Mouse (Mus musculus) thymus, adult 2 months (tissue): ENCODE data around the gene Ppp1r21. TPM values are rescaled to one million over a fixed set of nuclear protein-coding genes. Genes with fewer than 3 reads are reported as not detected.

ENCODE experiments used
- DNase-seq: peaks from one replicate; pipeline ENCODE4 v3.0.0; 2021
- H3K27ac ChIP-seq: fragments of 200-500 bp; 2 replicates; pipeline ENCODE4 v1.5.1; 2012; ENCODE audit warnings: low read length, control low read depth; ENCODE audit not compliant: control insufficient read depth, insufficient read depth
- H3K27me3 ChIP-seq: fragments of 200-500 bp; 2 replicates; pipeline ENCODE4 v1.6.1; 2012; ENCODE audit warnings: mild to moderate bottlenecking, low read length, moderate library complexity, mixed read lengths; ENCODE audit not compliant: control insufficient read depth, insufficient read depth
- H3K36me3 ChIP-seq: fragments of 200-500 bp; 2 replicates; pipeline ENCODE4 v1.6.1; 2012; ENCODE audit warnings: mild to moderate bottlenecking, low read length, moderate library complexity; ENCODE audit not compliant: control insufficient read depth, insufficient read depth
- H3K4me1 ChIP-seq: fragments of 200-500 bp; replicated peaks from 2 replicates; pipeline ENCODE4 v1.6.1; 2012; ENCODE audit warnings: low read length; ENCODE audit not compliant: control insufficient read depth, insufficient read depth
- H3K4me3 ChIP-seq: fragments of 200-500 bp; 2 replicates; pipeline ENCODE4 v1.5.1; 2012; ENCODE audit warnings: mild to moderate bottlenecking, low read length, control low read depth, moderate library complexity; ENCODE audit not compliant: control insufficient read depth, insufficient read depth
- CTCF ChIP-seq: fragments of 200-500 bp; IDR thresholded peaks from 2 replicates; pipeline ENCODE4 v1.5.1; 2012; ENCODE audit warnings: mild to moderate bottlenecking, control low read depth, low read length, moderate library complexity, borderline replicate concordance; ENCODE audit not compliant: control insufficient read depth, poor library complexity, insufficient read depth; ENCODE audit errors: extremely low read depth
- POLR2A ChIP-seq: fragments of 200-500 bp; IDR thresholded peaks from 2 replicates; pipeline ENCODE4 v1.6.1; 2012; ENCODE audit warnings: mild to moderate bottlenecking, low read length, control low read depth, moderate library complexity; ENCODE audit not compliant: control insufficient read depth, poor library complexity, insufficient read depth; ENCODE audit errors: extremely low read depth
- WGBS: fragments of 180-500 bp; shearing (Covaris S2); methylation state at CpG from one replicate; pipeline ENCODE4 v1.1.7; 2018; 5-methylcytosine and 5-hydroxymethylcytosine counted together
- polyA plus RNA-seq: library from polyadenylated mRNA; depleted of rRNA; stranded (reverse); fragments of >200 nt; gene quantifications from 2 replicates; pipeline ENCODE4 v1.2.3, GENCODE M21; 2012

Gene Ppp1r21
- polyA plus RNA-seq, 1 experiment = 40.9 TPM

- TF ChIP-seq CTCF (no peak), POLR2A (no peak)
- Histone ChIP-seq H3K27ac (no peak overlapping the region), H3K4me1 (0 out of 2 replicates have a peak, but pooled peaks cover under 1% of the 10 kb centered on the region), H3K4me3 (no peak overlapping the region), H3K27me3 (no peaks in the 10 kb centered on the region), H3K36me3 (no peaks in the 10 kb centered on the region)
- no peak for DNase-seq
- 97% methylated on average over 13 of the region's 13 CpGs for WGBS
Observed at GRCm38 (mm10) chr17:88504056-88504455, 25.9 kb upstream of the Ppp1r21 start.

- 81% methylated on average over 10 of the region's 10 CpGs for WGBS
- H3K36me3 ChIP-seq = no peaks in the 10 kb centered on the region
- H3K27ac ChIP-seq = no peak overlapping the region
- H3K4me3 ChIP-seq = no peak overlapping the region
- no peak for TF ChIP-seq CTCF
- no peak for TF ChIP-seq POLR2A
- DNase-seq = no peak
- H3K4me1 ChIP-seq = 0 out of 2 replicates have a peak, but pooled peaks cover 4% of the 10 kb centered on the region
- H3K27me3 ChIP-seq = no peaks in the 10 kb centered on the region
Observed at GRCm38 (mm10) chr17:88505275-88505723, 24.6 kb upstream of the Ppp1r21 start.

- 0 out of 2 replicates have a peak, but pooled peaks cover 4% of the 10 kb centered on the region for H3K4me1 ChIP-seq
- WGBS = 95% methylated on average over 15 of the region's 15 CpGs
- no peak overlapping the region for H3K27ac ChIP-seq
- H3K4me3 ChIP-seq = no peak overlapping the region
- H3K27me3 ChIP-seq = no peaks in the 10 kb centered on the region
- no peak for DNase-seq
- no peaks in the 10 kb centered on the region for H3K36me3 ChIP-seq
- TF ChIP-seq POLR2A (no peak), CTCF (no peak)
Observed at GRCm38 (mm10) chr17:88505941-88506340, 24.0 kb upstream of the Ppp1r21 start.

GRCm38 (mm10) chr17:88507376-88507775, 22.5 kb upstream of the Ppp1r21 start:
- TF ChIP-seq POLR2A = no peak
- no peak for TF ChIP-seq CTCF
- DNase-seq = no peak
- 93% methylated on average over 10 of the region's 10 CpGs for WGBS
- Histone ChIP-seq H3K27ac (no peak overlapping the region), H3K27me3 (no peaks in the 10 kb centered on the region), H3K36me3 (no peaks in the 10 kb centered on the region), H3K4me1 (0 out of 2 replicates have a peak, but pooled peaks cover 4% of the 10 kb centered on the region), H3K4me3 (no peak overlapping the region)

- 16% methylated on average over 12 of the region's 12 CpGs for WGBS
- no peaks in the 10 kb centered on the region for H3K36me3 ChIP-seq
- H3K27me3 ChIP-seq = no peaks in the 10 kb centered on the region
- TF ChIP-seq POLR2A (no peak), CTCF (no peak)
- H3K27ac ChIP-seq = no peak overlapping the region
- H3K4me3 ChIP-seq = no peak overlapping the region
- peak; percentile 18 for DNase-seq
- 0 out of 2 replicates have a peak, but pooled peaks cover 4% of the 10 kb centered on the region for H3K4me1 ChIP-seq
Observed at GRCm38 (mm10) chr17:88508846-88509508, 20.9 kb upstream of the Ppp1r21 start.

GRCm38 (mm10) chr17:88509999-88510398, 19.9 kb upstream of the Ppp1r21 start:
- Histone ChIP-seq H3K27me3 (no peaks in the 10 kb centered on the region), H3K4me3 (no peak overlapping the region), H3K27ac (no peak overlapping the region), H3K4me1 (0 out of 2 replicates have a peak, but pooled peaks cover 4% of the 10 kb centered on the region), H3K36me3 (no peaks in the 10 kb centered on the region)
- TF ChIP-seq POLR2A = no peak
- no peak for TF ChIP-seq CTCF
- WGBS = 91% methylated on average over 3 of the region's 3 CpGs
- no peak for DNase-seq
